Mouse (Mus musculus): ENCODE results near the gene Slc25a12. TPM values are rescaled to one million over a fixed set of nuclear protein-coding genes. Genes with fewer than 3 reads are reported as not detected.

Gene Slc25a12
- polyA plus RNA-seq, 1 experiment from 2014 or later, result 27.3 TPM

GRCm38 (mm10) chr2:71371790-71372189, 4.2 kb upstream of the Slc25a12 start:
- Histone ChIP-seq H3K9me3 (no peaks in the 10 kb centered on the region), H3K4me2 (replicated peaks) (no peak overlapping the region), H3K27me3 (replicated peaks) (no peaks in the 10 kb centered on the region), H3K27ac (no peak overlapping the region), H3K9ac (no peak overlapping the region), H3K4me1 (replicated peaks) (no peaks in the 10 kb centered on the region), H3K4me3 (replicated peaks) (no peak overlapping the region), H3K36me3 (no peaks in the 10 kb centered on the region)
- 74% methylated on average over 5 of the region's 5 CpGs for WGBS
- no peak for ATAC-seq

DNA sequence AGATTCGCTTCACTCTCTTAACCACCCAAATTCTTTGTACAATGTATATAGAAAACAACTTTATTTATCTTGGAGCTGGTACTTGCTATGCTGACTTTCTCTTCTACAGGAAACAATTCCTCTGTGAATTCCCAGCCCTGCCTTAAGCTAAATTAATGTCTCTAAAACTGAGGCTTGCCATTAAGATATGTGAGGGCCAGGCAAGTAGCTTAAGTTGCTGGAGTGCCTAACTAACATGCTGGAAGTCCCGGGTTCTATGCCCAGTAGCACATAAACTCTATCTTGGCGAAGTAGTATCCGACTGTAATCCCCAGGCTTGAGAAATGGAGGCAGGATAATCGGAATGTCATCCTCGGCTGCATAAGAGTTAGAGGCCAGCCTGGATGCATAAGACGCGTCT, 537 bp upstream of the Slc25a12 start:
- H3K9ac ChIP-seq, result no peak overlapping the region
- peak overlapping the region; percentile 7; the same call in 1 of the 2 replicates for H3K4me2 ChIP-seq (replicated peaks)
- WGBS, result 42% methylated on average over 8 of the region's 8 CpGs
- no peaks in the 10 kb centered on the region for H3K9me3 ChIP-seq
- H3K4me1 ChIP-seq (replicated peaks), result no peaks in the 10 kb centered on the region
- H3K4me3 ChIP-seq (replicated peaks), result no peak overlapping the region
- H3K36me3 ChIP-seq, result no peaks in the 10 kb centered on the region
- H3K27ac ChIP-seq, result no peak overlapping the region
- no peak for ATAC-seq
- H3K27me3 ChIP-seq (replicated peaks), result no peaks in the 10 kb centered on the region

DNA sequence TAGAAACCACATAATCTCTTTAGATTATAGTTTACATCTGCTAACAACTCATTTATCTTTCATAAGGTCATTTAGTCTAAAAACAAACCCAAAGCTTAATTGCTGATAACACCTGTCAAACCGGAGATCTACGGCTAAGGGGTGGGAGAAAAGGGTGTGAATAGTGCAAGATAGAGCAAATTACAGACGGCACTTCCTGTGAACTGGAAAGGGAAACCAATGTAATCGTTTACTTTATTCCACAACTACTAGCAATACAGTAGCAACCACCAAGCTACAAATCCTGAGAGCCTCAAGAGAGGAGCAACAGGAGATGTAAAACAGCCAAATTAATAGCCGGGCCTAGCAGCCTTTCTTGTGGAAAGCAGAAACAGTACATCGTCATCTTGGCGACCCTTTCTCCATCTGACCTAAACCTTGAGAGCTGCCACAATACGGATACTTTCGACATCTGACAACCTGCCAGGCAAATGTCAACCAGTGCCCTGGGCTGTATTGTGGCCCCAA, 878 bp downstream of the Slc25a12 start:
- 10% methylated on average over 9 of the region's 9 CpGs for WGBS
- Histone ChIP-seq H3K4me1 (replicated peaks) (no peaks in the 10 kb centered on the region), H3K9ac (peak overlapping the region; percentile 72), H3K36me3 (no peaks in the 10 kb centered on the region), H3K9me3 (no peaks in the 10 kb centered on the region), H3K27ac (no peak overlapping the region), H3K4me2 (replicated peaks) (peak overlapping the region; percentile 80), H3K4me3 (replicated peaks) (peak overlapping the region; percentile 70), H3K27me3 (replicated peaks) (no peaks in the 10 kb centered on the region)
- ATAC-seq, result peak; percentile 50

GRCm38 (mm10) chr2:71360192-71360591, 7.4 kb downstream of the Slc25a12 start:
- Histone ChIP-seq H3K27me3 (replicated peaks) (no peaks in the 10 kb centered on the region), H3K9me3 (no peaks in the 10 kb centered on the region), H3K4me1 (replicated peaks) (no peaks in the 10 kb centered on the region), H3K36me3 (no peaks in the 10 kb centered on the region), H3K4me3 (replicated peaks) (no peak overlapping the region), H3K9ac (no peak overlapping the region), H3K4me2 (replicated peaks) (no peak overlapping the region), H3K27ac (no peak overlapping the region)
- 78% methylated on average over 1 of the region's 1 CpGs for WGBS
- no peak for ATAC-seq

GRCm38 (mm10) chr2:71358347-71358746, 9.2 kb downstream of the Slc25a12 start:
- H3K4me1 ChIP-seq (replicated peaks), result no peaks in the 10 kb centered on the region
- no peak for ATAC-seq
- no peak overlapping the region for H3K9ac ChIP-seq
- no peaks in the 10 kb centered on the region for H3K27me3 ChIP-seq (replicated peaks)
- no peaks in the 10 kb centered on the region for H3K36me3 ChIP-seq
- H3K4me2 ChIP-seq (replicated peaks), result no peak overlapping the region
- 93% methylated on average over 5 of the region's 5 CpGs for WGBS
- no peaks in the 10 kb centered on the region for H3K9me3 ChIP-seq
- no peak overlapping the region for H3K27ac ChIP-seq
- no peak overlapping the region for H3K4me3 ChIP-seq (replicated peaks)

DNA sequence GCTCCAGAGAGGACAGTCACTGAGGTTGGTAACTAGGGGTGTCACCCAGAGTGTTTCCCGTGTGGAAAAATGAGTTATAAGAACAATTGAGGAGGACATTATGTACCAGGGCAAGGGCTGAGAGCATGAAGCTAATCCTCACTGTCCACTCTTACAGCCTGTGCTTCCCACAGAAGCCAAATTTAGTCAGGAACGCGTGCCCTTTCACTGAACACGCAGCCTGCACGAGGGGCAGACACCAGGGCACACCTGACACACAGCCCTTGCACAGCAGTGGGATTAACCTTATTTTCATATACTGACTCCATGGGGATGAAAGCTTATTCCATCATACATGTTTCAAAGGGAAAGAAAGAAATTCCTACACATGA, 13.5 kb downstream of the Slc25a12 start:
- Histone ChIP-seq H3K9me3 (no peaks in the 10 kb centered on the region), H3K36me3 (no peaks in the 10 kb centered on the region), H3K4me1 (replicated peaks) (no peaks in the 10 kb centered on the region), H3K4me2 (replicated peaks) (no peak overlapping the region), H3K9ac (no peak overlapping the region), H3K27ac (no peak overlapping the region), H3K27me3 (replicated peaks) (no peaks in the 10 kb centered on the region), H3K4me3 (replicated peaks) (no peak overlapping the region)
- ATAC-seq, result no peak
- 58% methylated on average over 5 of the region's 5 CpGs for WGBS

- Histone ChIP-seq H3K27me3 (replicated peaks) (no peaks in the 10 kb centered on the region), H3K4me1 (replicated peaks) (no peaks in the 10 kb centered on the region), H3K4me2 (replicated peaks) (no peak overlapping the region), H3K9me3 (no peaks in the 10 kb centered on the region), H3K27ac (no peak overlapping the region), H3K9ac (no peak overlapping the region), H3K4me3 (replicated peaks) (no peak overlapping the region), H3K36me3 (no peaks in the 10 kb centered on the region)
- 55% methylated on average over 10 of the region's 10 CpGs for WGBS
- ATAC-seq, result no peak
Observed at GRCm38 (mm10) chr2:71353306-71354054, 14.1 kb downstream of the Slc25a12 start.

DNA sequence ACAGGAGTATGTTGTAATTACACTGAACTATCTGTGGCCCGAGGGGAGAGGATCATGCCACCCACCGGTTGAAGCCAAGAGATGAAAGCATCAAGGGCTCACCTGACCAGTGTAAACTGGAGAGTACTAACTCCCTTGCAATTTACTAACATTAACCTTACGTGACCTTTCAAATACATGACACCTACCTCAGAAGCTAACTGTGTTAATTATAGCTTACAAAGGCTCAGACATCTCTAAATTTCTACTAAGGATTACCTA, 15.9 kb downstream of the Slc25a12 start:
- no peak overlapping the region for H3K9ac ChIP-seq
- H3K27me3 ChIP-seq (replicated peaks), result no peaks in the 10 kb centered on the region
- 76% methylated on average over 3 of the region's 3 CpGs for WGBS

DNA sequence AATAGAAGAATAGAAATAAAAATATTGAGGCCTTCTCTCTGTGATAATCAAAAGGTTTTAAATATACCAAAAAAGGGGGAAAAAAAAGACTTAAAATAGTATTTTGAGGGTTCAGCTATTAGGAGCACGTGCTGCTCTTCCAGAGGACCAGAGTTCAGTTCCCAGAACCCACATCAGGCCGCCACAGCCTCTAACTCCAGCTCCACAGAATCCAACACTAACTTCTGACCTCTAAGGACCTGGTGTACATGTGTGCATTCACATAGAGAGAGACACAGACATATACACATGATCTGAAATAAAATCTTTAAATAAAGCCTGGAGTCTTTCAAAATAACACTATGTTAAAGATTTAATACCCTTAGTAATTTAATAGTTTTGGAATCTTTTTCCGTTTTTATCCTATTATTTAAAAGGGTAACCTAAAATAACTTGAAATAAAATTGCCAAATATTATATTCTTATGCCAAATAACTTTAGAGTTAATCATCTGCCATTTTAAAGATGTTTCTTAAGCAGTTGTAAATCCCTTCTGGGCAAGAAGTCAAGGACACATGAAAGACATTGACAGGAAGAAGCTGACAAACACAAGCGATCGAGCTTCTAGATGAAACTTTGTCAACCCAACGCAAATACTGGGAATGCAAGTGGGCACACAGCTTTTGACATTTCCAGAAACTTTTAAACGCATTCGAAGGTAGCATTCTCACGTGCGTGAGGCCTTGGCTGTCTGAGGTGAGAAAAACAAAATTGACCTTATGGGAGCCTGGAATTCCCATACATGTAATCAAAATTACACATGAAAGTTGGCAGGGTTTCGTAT, 16.4 kb downstream of the Slc25a12 start:
- Histone ChIP-seq H3K4me3 (replicated peaks) (no peak overlapping the region), H3K9ac (no peak overlapping the region), H3K4me1 (replicated peaks) (no peaks in the 10 kb centered on the region), H3K4me2 (replicated peaks) (no peak overlapping the region), H3K9me3 (no peaks in the 10 kb centered on the region), H3K27ac (no peak overlapping the region), H3K36me3 (no peaks in the 10 kb centered on the region), H3K27me3 (replicated peaks) (no peaks in the 10 kb centered on the region)
- WGBS, result 86% methylated on average over 11 of the region's 11 CpGs
- no peak for ATAC-seq

More for the DNA sequence above, 15.9 kb downstream of the Slc25a12 start:
- H3K9me3 ChIP-seq, result no peaks in the 10 kb centered on the region
- no peak overlapping the region for H3K27ac ChIP-seq
- no peak for ATAC-seq
- H3K4me3 ChIP-seq (replicated peaks), result no peak overlapping the region
- no peaks in the 10 kb centered on the region for H3K36me3 ChIP-seq
- H3K4me1 ChIP-seq (replicated peaks), result no peaks in the 10 kb centered on the region
- H3K4me2 ChIP-seq (replicated peaks), result no peak overlapping the region

GRCm38 (mm10) chr2:71350181-71350580, 17.4 kb downstream of the Slc25a12 start:
- Histone ChIP-seq H3K4me2 (replicated peaks) (no peak overlapping the region), H3K4me1 (replicated peaks) (no peaks in the 10 kb centered on the region), H3K27ac (no peak overlapping the region), H3K36me3 (no peaks in the 10 kb centered on the region), H3K27me3 (replicated peaks) (no peaks in the 10 kb centered on the region), H3K4me3 (replicated peaks) (no peak overlapping the region), H3K9ac (no peak overlapping the region), H3K9me3 (no peaks in the 10 kb centered on the region)
- no peak for ATAC-seq
- WGBS, result 67% methylated on average over 7 of the region's 7 CpGs

DNA sequence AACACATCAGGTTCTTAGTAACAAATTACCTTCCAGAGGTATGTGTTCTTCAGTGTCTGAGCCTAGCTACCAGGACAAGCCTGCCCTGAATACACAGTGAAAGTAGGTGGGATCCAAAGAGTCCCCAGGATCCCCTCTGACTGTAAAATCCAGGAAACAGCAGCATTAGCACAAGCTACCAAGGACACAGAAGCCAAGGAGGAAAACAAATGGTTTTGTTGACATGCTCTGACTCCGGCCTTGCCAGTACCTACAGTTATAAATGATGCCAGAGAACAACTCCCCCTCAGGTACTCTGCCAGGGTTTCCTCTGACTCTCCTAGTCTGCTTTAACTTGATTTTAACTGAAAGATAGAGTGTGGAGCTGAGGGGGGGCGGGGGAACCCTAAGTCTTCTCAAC, 18.0 kb downstream of the Slc25a12 start:
- Histone ChIP-seq H3K4me1 (replicated peaks) (no peaks in the 10 kb centered on the region), H3K9me3 (no peaks in the 10 kb centered on the region), H3K36me3 (no peaks in the 10 kb centered on the region), H3K9ac (no peak overlapping the region), H3K4me3 (replicated peaks) (no peak overlapping the region), H3K27me3 (replicated peaks) (no peaks in the 10 kb centered on the region), H3K27ac (no peak overlapping the region), H3K4me2 (replicated peaks) (no peak overlapping the region)
- 61% methylated on average over 2 of the region's 2 CpGs for WGBS
- no peak for ATAC-seq

DNA sequence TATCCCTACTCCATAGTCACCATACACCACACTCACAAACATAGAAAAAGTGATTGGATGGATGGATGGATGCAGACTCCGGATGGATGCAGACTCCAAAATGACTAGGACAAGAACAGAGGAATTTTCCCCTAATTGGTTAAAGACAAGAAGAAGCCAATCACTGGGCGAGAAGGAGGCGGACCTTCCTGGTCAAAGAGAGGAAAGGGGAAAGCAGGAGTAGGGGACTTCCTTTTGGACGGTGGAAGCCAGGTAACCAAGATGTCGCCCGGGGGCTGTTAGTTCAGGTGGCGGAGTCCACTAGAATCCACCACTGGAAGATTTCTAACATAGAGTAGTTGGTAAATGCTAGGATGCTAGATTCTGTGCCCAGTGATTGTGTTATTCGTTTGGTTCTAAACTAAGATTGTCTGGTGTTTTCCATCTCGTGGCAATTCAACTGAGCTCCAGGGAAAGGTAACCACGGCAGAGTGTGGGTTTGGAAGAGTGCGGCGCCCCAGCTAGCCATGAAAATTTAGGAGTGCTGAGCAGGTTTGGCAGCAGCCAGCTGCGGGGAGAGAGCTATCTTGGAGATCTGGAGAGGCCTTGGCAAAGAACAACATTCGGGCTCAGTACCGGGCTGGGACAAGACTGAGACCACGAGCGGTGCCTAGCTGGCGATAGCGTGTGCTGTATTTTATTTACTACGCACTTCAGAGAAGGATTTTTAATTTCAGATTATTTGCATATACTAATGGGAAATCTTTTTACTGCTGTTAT, 19.6 kb downstream of the Slc25a12 start:
- WGBS, result 92% methylated on average over 20 of the region's 20 CpGs
- Histone ChIP-seq H3K4me1 (replicated peaks) (no peaks in the 10 kb centered on the region), H3K4me2 (replicated peaks) (no peak overlapping the region), H3K9me3 (no peaks in the 10 kb centered on the region), H3K36me3 (no peaks in the 10 kb centered on the region), H3K27ac (no peak overlapping the region), H3K9ac (no peak overlapping the region), H3K4me3 (replicated peaks) (no peak overlapping the region), H3K27me3 (replicated peaks) (no peaks in the 10 kb centered on the region)
- ATAC-seq, result no peak
